In the genomic region with DNA sequence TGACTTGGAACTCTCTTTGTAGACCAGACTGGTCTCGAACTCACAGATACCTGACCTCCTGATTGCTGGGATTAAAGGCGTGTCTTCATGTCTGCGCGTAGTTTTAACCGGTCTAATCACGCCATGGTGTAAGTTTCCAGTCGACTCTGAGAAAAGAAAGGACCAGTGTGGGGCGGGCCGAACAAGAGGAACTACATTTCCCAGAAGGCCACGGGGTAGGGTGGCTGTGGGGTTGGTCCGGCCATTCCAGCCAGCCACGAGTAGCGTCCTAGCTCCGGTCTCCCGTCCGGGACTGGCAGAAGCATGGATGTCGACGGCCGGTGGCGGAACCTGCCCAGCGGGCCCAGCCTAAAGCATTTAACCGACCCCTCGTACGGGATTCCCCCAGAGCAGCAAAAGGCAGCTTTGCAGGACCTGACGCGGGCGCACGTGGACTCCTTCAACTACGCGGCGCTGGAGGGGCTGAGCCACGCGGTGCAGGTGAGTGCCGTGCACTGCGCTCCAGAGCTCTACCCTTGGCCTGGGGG, we compare ENCODE assay signal across 8 mouse cellular contexts. TPM values are rescaled to one million over a fixed set of nuclear protein-coding genes. Genes with fewer than 3 reads are reported as not detected.
DNase-seq lines count a peak whose midpoint lies in the region; ATAC-seq and TF ChIP-seq lines count a peak whose summit lies in the region.

A gene (plus strand): TSS at position 212 of the 527 bp plus-strand sequence.

- peak; percentile 96 for DNase-seq in MEL (ENCODE audit: low read depth, low spot score)
- peak; percentile 93 to 94 for DNase-seq in cerebellum, adult 2 months
- DNase-seq in forebrain, postnatal 0 days = peak; percentile 90
- peak; percentile 92 for DNase-seq in heart, postnatal 4 days
- DNase-seq in layer of hippocampus, adult 8-10 months (ENCODE audit: low spot score in 2 of 2) = peak; percentile 92 to 94
- peak; percentile 88 for DNase-seq in ovary, adult 18-20 months (ENCODE audit: low spot score)
- DNase-seq in thymus, postnatal 0 days (ENCODE audit: low spot score) = peak; percentile 84

- no peaks in the 10 kb centered on the region for H3K27me3 ChIP-seq in MEL (ENCODE audit: control insufficient read depth in 1 of 2, insufficient read depth in 2 of 2, low read length in 2 of 2)
- no peaks in the 10 kb centered on the region for H3K27me3 ChIP-seq in cerebellum, adult 2 months (ENCODE audit: control insufficient read depth, insufficient read depth, low read length)
- no peaks in the 10 kb centered on the region for H3K27me3 ChIP-seq in forebrain, postnatal 0 days (ENCODE audit: insufficient read depth, low read length)
- H3K27me3 ChIP-seq in lung, embryonic 15.5 days = no peaks in the 10 kb centered on the region

- peak within 1 kb of the TSS; percentile 62 to 86 for H3K4me3 ChIP-seq in MEL (ENCODE audit: control insufficient read depth in 1 of 2, insufficient read depth in 1 of 2, low read depth in 2 of 2, low read length in 2 of 2)
- peak within 1 kb of the TSS; percentile 88 for H3K4me3 ChIP-seq in cerebellum, adult 2 months (replicated peaks; ENCODE audit: insufficient read depth, low read depth, low read length)
- peak within 1 kb of the TSS; percentile 65 for H3K4me3 ChIP-seq in forebrain, postnatal 0 days (ENCODE audit: low read depth, low read length)
- peak within 1 kb of the TSS; percentile 72 for H3K4me3 ChIP-seq in lung, embryonic 15.5 days

- no peak for TF ChIP-seq CTCF in MEL (IDR thresholded peaks at IDR 0.05 in 2 of 3, conservative IDR thresholded peaks at IDR 0.05 in 1 of 3; ENCODE audit: control insufficient read depth in 1 of 3, insufficient read depth in 1 of 3, low read depth in 2 of 3, low read length in 3 of 3, poor library complexity in 1 of 3, severe bottlenecking in 1 of 3)
- no peak for TF ChIP-seq CTCF in cerebellum, adult 2 months (IDR thresholded peaks at IDR 0.05; ENCODE audit: borderline replicate concordance, insufficient read depth, low read depth, low read length)
- TF ChIP-seq CTCF in forebrain, postnatal 0 days (IDR thresholded peaks at IDR 0.05; ENCODE audit: low read depth) = no peak

- H3K4me1 ChIP-seq in MEL (ENCODE audit: control insufficient read depth in 1 of 2, insufficient read depth in 2 of 2, low read length in 2 of 2) = peaks cover 0 to 10% of the 10 kb centered on the region in 2 experiments; a peak in 3 of 4 replicates
- peaks cover 3% of the 10 kb centered on the region for H3K4me1 ChIP-seq in cerebellum, adult 2 months (ENCODE audit: control insufficient read depth, insufficient read depth, low read length)
- H3K4me1 ChIP-seq in forebrain, postnatal 0 days (ENCODE audit: insufficient read depth) = peaks cover 4% of the 10 kb centered on the region; the same call in 1 of the 2 replicates
- peaks cover 4% of the 10 kb centered on the region; the same call in 1 of the 2 replicates for H3K4me1 ChIP-seq in lung, embryonic 15.5 days

- H3K4me2 ChIP-seq in forebrain, postnatal 0 days (ENCODE audit: low read depth) = peak within 1 kb of the TSS; percentile 75
- peak within 1 kb of the TSS; percentile 84 for H3K4me2 ChIP-seq in lung, embryonic 15.5 days

- H3K79me2 ChIP-seq in MEL (ENCODE audit: control insufficient read depth, insufficient read depth, low read length, poor library complexity) = peaks cover 24% of the 10 kb centered on the region

- peak in 1 of 2 experiments; percentile 94; a peak in 2 of 4 replicates for TF ChIP-seq POLR2A in MEL (IDR thresholded peaks at IDR 0.05; ENCODE audit: control insufficient read depth in 1 of 2, insufficient read depth in 1 of 2, low read depth in 1 of 2, low read length in 2 of 2, poor library complexity in 1 of 2)
- TF ChIP-seq POLR2A in cerebellum, adult 2 months (IDR thresholded peaks at IDR 0.05; ENCODE audit: borderline replicate concordance, insufficient read depth, low read length) = peak; percentile 79; the same call in 1 of the 2 replicates

- peaks cover 1 to 10% of the 10 kb centered on the region in 2 experiments; a peak in 3 of 4 replicates for H3K36me3 ChIP-seq in MEL (ENCODE audit: control insufficient read depth in 1 of 2, insufficient read depth in 2 of 2, low read length in 2 of 2)
- H3K36me3 ChIP-seq in forebrain, postnatal 0 days (ENCODE audit: insufficient read depth) = peaks cover 18% of the 10 kb centered on the region; the same call in 1 of the 2 replicates
- peaks cover 29% of the 10 kb centered on the region for H3K36me3 ChIP-seq in lung, embryonic 15.5 days

- WGBS in cerebellum, adult 2 months = under 1% methylated on average over 35 of the region's 35 CpGs
- WGBS in forebrain, postnatal 0 days = under 1% methylated on average over 35 of the region's 35 CpGs
- WGBS in lung, embryonic 15.5 days = under 1% methylated on average over 35 of the region's 35 CpGs

- peak within 1 kb of the TSS; percentile 41 for H3K27ac ChIP-seq in MEL (ENCODE audit: control insufficient read depth, low read depth, low read length)
- no peak within 1 kb of the TSS for H3K27ac ChIP-seq in cerebellum, adult 2 months (ENCODE audit: insufficient read depth, low read length)
- H3K27ac ChIP-seq in forebrain, postnatal 0 days (ENCODE audit: low read depth, low read length) = no peak within 1 kb of the TSS
- H3K27ac ChIP-seq in lung, embryonic 15.5 days = no peak within 1 kb of the TSS

- TF ChIP-seq EP300 in MEL (IDR thresholded peaks at IDR 0.05; ENCODE audit: low read depth in 1 of 2, low read length in 2 of 2) = peak in 1 of 2 experiments; percentile 41; a peak in 2 of 4 replicates

- H3K9ac ChIP-seq in MEL (ENCODE audit: control insufficient read depth, low read depth, low read length, poor library complexity, severe bottlenecking) = peak within 1 kb of the TSS; percentile 91
- peak within 1 kb of the TSS; percentile 52 for H3K9ac ChIP-seq in forebrain, postnatal 0 days
- H3K9ac ChIP-seq in lung, embryonic 15.5 days = peak within 1 kb of the TSS; percentile 63

- no peak for TF ChIP-seq RAD21 in MEL (IDR thresholded peaks at IDR 0.05; ENCODE audit: low read depth, low read length)

- no peaks in the 10 kb centered on the region for H3K9me3 ChIP-seq in MEL (replicated peaks; ENCODE audit: insufficient read depth, low read length)
- H3K9me3 ChIP-seq in forebrain, postnatal 0 days (ENCODE audit: low read length) = no peaks in the 10 kb centered on the region
- H3K9me3 ChIP-seq in lung, embryonic 15.5 days = no peaks in the 10 kb centered on the region

- peak; percentile 99 for ATAC-seq in forebrain, postnatal 0 days
- peak; percentile 99 for ATAC-seq in lung, embryonic 15.5 days (ENCODE audit: borderline replicate concordance, extremely low read depth, low FRiP score, low TSS enrichment)

TF ChIP-seq in MEL, 35 proteins besides CTCF, POLR2A, EP300 and RAD21 (continues in another document):
- TF ChIP-seq MAFK (IDR thresholded peaks at IDR 0.05; ENCODE audit: borderline replicate concordance, low read depth, low read length) = no peak
- TF ChIP-seq SMC3 (IDR thresholded peaks at IDR 0.05; ENCODE audit: low read depth, low read length) = no peak
- peak; percentile 95 for TF ChIP-seq MAX (IDR thresholded peaks at IDR 0.05; ENCODE audit: low read length)
- no peak for TF ChIP-seq USF2 (IDR thresholded peaks at IDR 0.05; ENCODE audit: borderline replicate concordance in 1 of 2, insufficient read depth in 1 of 2, low read depth in 1 of 2, low read length in 2 of 2)
- peak; percentile 69 for TF ChIP-seq TCF12 (IDR thresholded peaks at IDR 0.05; ENCODE audit: low read depth, low read length)
- no peak for TF ChIP-seq E2F4 (IDR thresholded peaks at IDR 0.05; ENCODE audit: borderline replicate concordance, low read depth, low read length)
- TF ChIP-seq TBP (IDR thresholded peaks at IDR 0.05; ENCODE audit: low read depth, low read length) = peak; percentile 89
- TF ChIP-seq KAT2A (conservative IDR thresholded peaks at IDR 0.05; ENCODE audit: low read depth, low read length) = peak; percentile 93
- no peak for TF ChIP-seq USF1 (IDR thresholded peaks at IDR 0.05; ENCODE audit: low read depth, low read length)
- no peak for TF ChIP-seq ZNF384 (IDR thresholded peaks at IDR 0.05; ENCODE audit: low read depth, low read length)
- TF ChIP-seq SIN3A (IDR thresholded peaks at IDR 0.05; ENCODE audit: low read length) = peak; percentile 98
- no peak for TF ChIP-seq ZC3H11A (IDR thresholded peaks at IDR 0.05; ENCODE audit: low read depth, low read length)
- TF ChIP-seq ELF1 (IDR thresholded peaks at IDR 0.05; ENCODE audit: low read depth, low read length) = peak; percentile 85
- peak; percentile 99 for TF ChIP-seq HCFC1 (IDR thresholded peaks at IDR 0.05; ENCODE audit: low read depth, low read length)
- TF ChIP-seq GATA1 (IDR thresholded peaks at IDR 0.05; ENCODE audit: low read depth, low read length) = no peak
- TF ChIP-seq MYC (IDR thresholded peaks at IDR 0.05; ENCODE audit: low read depth, low read length) = peak; percentile 99
- TF ChIP-seq RCOR1 (IDR thresholded peaks at IDR 0.05; ENCODE audit: low read depth, low read length) = peak; percentile 55; the same call in 1 of the 2 replicates
- no peak for TF ChIP-seq MEF2A (IDR thresholded peaks at IDR 0.05; ENCODE audit: extremely low read depth, insufficient replicate concordance, low read depth, low read length, poor library complexity, severe bottlenecking)
- TF ChIP-seq GABPA (IDR thresholded peaks at IDR 0.05; ENCODE audit: low read depth, low read length) = no peak
- TF ChIP-seq ZMIZ1 (IDR thresholded peaks at IDR 0.05; ENCODE audit: low read depth, low read length) = peak; percentile 59; the same call in 1 of the 2 replicates
- peak; percentile 38; the same call in 1 of the 2 replicates for TF ChIP-seq NRF1 (IDR thresholded peaks at IDR 0.05; ENCODE audit: insufficient read depth, low read depth, low read length, poor library complexity, severe bottlenecking)
- TF ChIP-seq MYB (IDR thresholded peaks at IDR 0.05; ENCODE audit: low read depth, low read length) = no peak
- peak; percentile 78 for TF ChIP-seq POLR2AphosphoS2 (IDR thresholded peaks at IDR 0.05; ENCODE audit: low read length)
- TF ChIP-seq JUND (IDR thresholded peaks at IDR 0.05; ENCODE audit: low read depth, low read length) = no peak

RNA-seq across cellular contexts. Expression of the gene that starts here (rescaled TPM):
- total RNA-seq in MEL (2012; rRNA removed) = 71.9 and 90.1 TPM in 2 replicates
- 10 to 100 TPM in 1 of 2 experiments, not detected in 1; 92.8 TPM for polyA plus RNA-seq in MEL (2012; ENCODE audit: insufficient read depth in 1 of 2, insufficient read length in 2 of 2, low read depth in 1 of 2, low replicate concordance in 2 of 2, missing spikeins in 1 of 2)
- 36.0 and 39.6 TPM in 2 replicates for polyA plus RNA-seq in cerebellum, adult 2 months (2012; rRNA removed)
- 24.9 and 25.5 TPM in 2 replicates for total RNA-seq in forebrain, postnatal 0 days (2014; rRNA removed)
- polyA plus RNA-seq in forebrain, postnatal 0 days (2015; fragmentation: Nextera tagmentation; extraction: Ambion mirVana) = 9.5 and 12.0 TPM in 2 replicates
- 10 to 100 TPM; 14.3 to 15.5 TPM for total RNA-seq in heart, postnatal 4 days (2021)
- total RNA-seq in layer of hippocampus, adult 8-10 months (2022) = 10 to 100 TPM; 19.7 to 22.1 (median 21.2) TPM
- polyA plus RNA-seq in lung, embryonic 15.5 days (2015; fragmentation: Nextera tagmentation; extraction: Ambion mirVana) = 27.4 and 27.9 TPM in 2 replicates
- polyA plus RNA-seq in thymus, postnatal 0 days (2015; fragmentation: Nextera tagmentation; extraction: Ambion mirVana) = 19.4 TPM in 2 replicates
